In genomic region chr12:104953941-104954340, GRCm38 (mm10) we compare ENCODE assay signal across 9 mouse cellular contexts. TPM values are rescaled to one million over a fixed set of nuclear protein-coding genes. Genes with fewer than 3 reads are reported as not detected.
A peak's percentile ranks its signal among the peaks of the same experiment; 100 is the strongest.
DNase-seq lines count a peak whose midpoint lies in the region; ATAC-seq and TF ChIP-seq lines count a peak whose summit lies in the region.
"Had no signal": no experiment of that assay in that cellular context is flagged by ENCODE, and none has a peak within 500 bp of the region (broad histone marks: within the 10 kb centered on the region; RNA-seq: fewer than 3 reads in every experiment).

No protein-coding gene starts in this region.

- H3K27ac ChIP-seq in midbrain, embryonic 11.5 days (ENCODE audit: low read depth, low read length) = no peak overlapping the region
- H3K27ac ChIP-seq in midbrain, embryonic 15.5 days = no peak overlapping the region
- no peak overlapping the region for H3K27ac ChIP-seq in layer of hippocampus, adult 2 months
- H3K27ac ChIP-seq: neural tube, embryonic 12.5 days had no signal

- peak; percentile 73 for TF ChIP-seq CTCF in layer of hippocampus, adult 2 months (conservative IDR thresholded peaks at IDR 0.05)

- no peak for ATAC-seq in midbrain, embryonic 11.5 days (ENCODE audit: low FRiP score)
- no peak for ATAC-seq in midbrain, embryonic 15.5 days (replicated peaks)

- no peaks in the 10 kb centered on the region for H3K27me3 ChIP-seq in midbrain, embryonic 11.5 days (ENCODE audit: control insufficient read depth, insufficient read depth, low read length)
- no peaks in the 10 kb centered on the region for H3K27me3 ChIP-seq in midbrain, embryonic 15.5 days (replicated peaks)
- H3K27me3 ChIP-seq: neural tube, embryonic 12.5 days had no signal

- no peaks in the 10 kb centered on the region for H3K9me3 ChIP-seq in midbrain, embryonic 11.5 days (ENCODE audit: control insufficient read depth, low read length)
- no peaks in the 10 kb centered on the region for H3K9me3 ChIP-seq in midbrain, embryonic 15.5 days
- H3K9me3 ChIP-seq: neural tube, embryonic 12.5 days had no signal

- no peaks in the 10 kb centered on the region for H3K36me3 ChIP-seq in midbrain, embryonic 11.5 days (ENCODE audit: control insufficient read depth, insufficient read depth, low read length)
- H3K36me3 ChIP-seq in midbrain, embryonic 15.5 days (replicated peaks) = no peaks in the 10 kb centered on the region
- H3K36me3 ChIP-seq: neural tube, embryonic 12.5 days had no signal

- DNase-seq in midbrain, embryonic 11.5 days (ENCODE audit: low spot score, missing footprints) = peak; percentile 95
- peak; percentile 12 for DNase-seq in MEL-GATA-1-ER (ENCODE audit: extremely low read depth, low read depth)
- DNase-seq in c-Kit-positive CD71-positive TER-119-negative erythroid progenitor cells, embryonic 14.5 days (ENCODE audit: low read depth) = peak; percentile 45
- peak; percentile 47 to 48 for DNase-seq in frontal cortex, postnatal 36 days (ENCODE audit: low spot score in 2 of 2)
- peak in 1 of 2 experiments; percentile 64 for DNase-seq in layer of hippocampus, adult 2 months (ENCODE audit: low spot score in 2 of 2)
- peak; percentile 73 for DNase-seq in naive thymus-derived CD4-positive, alpha-beta T cell, adult 2 months (ENCODE audit: low read depth)
- peak; percentile 57 to 69 for DNase-seq in thymus, postnatal 36 days

- no peak overlapping the region for H3K9ac ChIP-seq in midbrain, embryonic 11.5 days (ENCODE audit: low read length)
- no peak overlapping the region for H3K9ac ChIP-seq in midbrain, embryonic 15.5 days
- H3K9ac ChIP-seq: neural tube, embryonic 12.5 days had no signal

- H3K4me3 ChIP-seq in midbrain, embryonic 11.5 days (ENCODE audit: low read depth, low read length) = no peak overlapping the region
- no peak overlapping the region for H3K4me3 ChIP-seq in midbrain, embryonic 15.5 days
- no peak overlapping the region for H3K4me3 ChIP-seq in layer of hippocampus, adult 2 months
- H3K4me3 ChIP-seq: neural tube, embryonic 12.5 days had no signal

- 27% methylated on average over 4 of the region's 4 CpGs for WGBS in midbrain, embryonic 11.5 days
- WGBS in midbrain, embryonic 15.5 days = 18% methylated on average over 4 of the region's 4 CpGs

- H3K4me2 ChIP-seq in midbrain, embryonic 11.5 days = no peak overlapping the region
- no peak overlapping the region for H3K4me2 ChIP-seq in midbrain, embryonic 15.5 days
- H3K4me2 ChIP-seq: neural tube, embryonic 12.5 days had no signal

- H3K4me1 ChIP-seq in midbrain, embryonic 11.5 days (ENCODE audit: control insufficient read depth, insufficient read depth, low read length) = no peaks in the 10 kb centered on the region
- H3K4me1 ChIP-seq in midbrain, embryonic 15.5 days = no peaks in the 10 kb centered on the region
- H3K4me1 ChIP-seq: neural tube, embryonic 12.5 days had no signal

RNA-seq across cellular contexts. Expression of gene Syne3, which starts 55.7 kb away (rescaled TPM):
- polyA plus RNA-seq in midbrain, embryonic 11.5 days (2014; fragmentation: Nextera tagmentation; extraction: Ambion mirVana) = 0.10 TPM in 1 of 2 replicates, not detected in the other
- 0.40 and 0.49 TPM in 2 replicates for polyA plus RNA-seq in midbrain, embryonic 15.5 days (2015; fragmentation: Nextera tagmentation; extraction: Ambion mirVana)
- total RNA-seq in layer of hippocampus, adult 2 months (2021) = 1 to 10 TPM; 1.7 to 1.8 TPM
